Mouse (Mus musculus) WW6 (cell line): ENCODE measurements around the gene Rsbn1.

ENCODE experiments used
- DNase-seq: peaks from one replicate; pipeline ENCODE4 v3.0.0-alpha.2; 2013; ENCODE audit warnings: low read depth, low spot score

Gene Rsbn1

GRCm38 (mm10) chr3:103914010-103914669, at the start of gene Rsbn1:
TSS of gene Rsbn1 (plus strand) at chr3:103914120.
- DNase-seq = peak; percentile 97

- no peak for DNase-seq
These were observed 49.7 kb upstream of the Rsbn1 start for GRCm38 (mm10) chr3:103864200-103864599.

GRCm38 (mm10) chr3:103867424-103867971, 46.4 kb upstream of the Rsbn1 start:
- DNase-seq = no peak

GRCm38 (mm10) chr3:103868008-103868407, 45.9 kb upstream of the Rsbn1 start:
- DNase-seq = no peak

GRCm38 (mm10) chr3:103872663-103873098, 41.2 kb upstream of the Rsbn1 start:
- DNase-seq = no peak

GRCm38 (mm10) chr3:103874329-103874728, 39.6 kb upstream of the Rsbn1 start:
- DNase-seq = no peak

- DNase-seq = no peak
These were observed 28.0 kb upstream of the Rsbn1 start for GRCm38 (mm10) chr3:103885946-103886345.

GRCm38 (mm10) chr3:103887581-103887980, 26.3 kb upstream of the Rsbn1 start:
- DNase-seq = no peak

GRCm38 (mm10) chr3:103893374-103893773, 20.5 kb upstream of the Rsbn1 start:
- DNase-seq = no peak

- DNase-seq = no peak
These were observed 9.2 kb upstream of the Rsbn1 start for GRCm38 (mm10) chr3:103904705-103905104.

GRCm38 (mm10) chr3:103907335-103908030, 6.4 kb upstream of the Rsbn1 start:
- DNase-seq = no peak

GRCm38 (mm10) chr3:103908781-103909180, 5.1 kb upstream of the Rsbn1 start:
- DNase-seq = no peak

GRCm38 (mm10) chr3:103913451-103913961, 414 bp upstream of the Rsbn1 start:
- DNase-seq = peak; percentile 18

- DNase-seq = peak; percentile 33
These were observed 1.0 kb downstream of the Rsbn1 start for GRCm38 (mm10) chr3:103914732-103915508.

GRCm38 (mm10) chr3:103915509-103915896, 1.6 kb downstream of the Rsbn1 start:
- no peak for DNase-seq

GRCm38 (mm10) chr3:103916205-103916838, 2.4 kb downstream of the Rsbn1 start:
- DNase-seq = no peak

- DNase-seq = no peak
These were observed 2.9 kb downstream of the Rsbn1 start for GRCm38 (mm10) chr3:103916839-103917237.

- no peak for DNase-seq
These were observed 6.2 kb downstream of the Rsbn1 start for GRCm38 (mm10) chr3:103920094-103920493.

- no peak for DNase-seq
These were observed 11.4 kb downstream of the Rsbn1 start for GRCm38 (mm10) chr3:103925302-103925701.

GRCm38 (mm10) chr3:103927511-103927910, 13.6 kb downstream of the Rsbn1 start:
- no peak for DNase-seq

GRCm38 (mm10) chr3:103944794-103945562, 31.1 kb downstream of the Rsbn1 start:
- no peak for DNase-seq
